Mouse (Mus musculus) kidney, embryonic 14.5 days (tissue): ENCODE results near the gene Prkch. TPM values are rescaled to one million over a fixed set of nuclear protein-coding genes. Genes with fewer than 3 reads are reported as not detected.
"Not testable (repeated sequence)": the region's sequence is repeated elsewhere in the genome, so short reads cannot be mapped to it uniquely, and the experiment has no call there.

Experiments
- ATAC-seq: fragments of 200-750 bp; cut with Nextera tagmentation; 2 replicates; pipeline ENCODE4 v1.8.0; 2017; ENCODE audit warnings: moderate number of reproducible peaks, mild to moderate bottlenecking, moderate TSS enrichment, moderate library complexity; ENCODE audit not compliant: low FRiP score, low TSS enrichment
- H3K27ac ChIP-seq: fragments of 300-500 bp; sonication (generic); 2 replicates; pipeline ENCODE4 v1.5.1; 2014; ENCODE audit warnings: low read depth, mild to moderate bottlenecking, low read length, moderate library complexity, mixed read lengths
- H3K27me3 ChIP-seq: fragments of 300-500 bp; sonication (generic); 2 replicates; pipeline ENCODE4 v1.6.1; 2014; ENCODE audit warnings: mild to moderate bottlenecking, low read length; ENCODE audit not compliant: control insufficient read depth, insufficient read depth
- H3K36me3 ChIP-seq: fragments of 300-500 bp; sonication (generic); 2 replicates; pipeline ENCODE4 v1.6.1; 2014; ENCODE audit warnings: low read length, mixed read lengths; ENCODE audit not compliant: control insufficient read depth, insufficient read depth
- H3K4me1 ChIP-seq: fragments of 300-500 bp; sonication (generic); 2 replicates; pipeline ENCODE4 v1.6.1; 2014; ENCODE audit warnings: low read length, mixed read lengths; ENCODE audit not compliant: control insufficient read depth, insufficient read depth
- H3K4me2 ChIP-seq: fragments of 300-500 bp; sonication (generic); replicated peaks from 2 replicates; pipeline ENCODE4 v1.6.1; 2014; ENCODE audit warnings: low read depth, mild to moderate bottlenecking, low read length
- H3K4me3 ChIP-seq: fragments of 300-500 bp; sonication (generic); 2 replicates; pipeline ENCODE4 v1.5.1; 2014; ENCODE audit warnings: mild to moderate bottlenecking, low read length
- H3K9ac ChIP-seq: fragments of 300-500 bp; sonication (generic); 2 replicates; pipeline ENCODE4 v1.6.1; 2014; ENCODE audit warnings: low read depth, mild to moderate bottlenecking, low read length, moderate library complexity
- H3K9me3 ChIP-seq: fragments of 300-500 bp; sonication (generic); 2 replicates; pipeline ENCODE4 v1.6.1; 2016; ENCODE audit warnings: low read length; ENCODE audit not compliant: control insufficient read depth
- WGBS: fragments of 180-500 bp; shearing (Covaris S2); extraction: QIAGEN DNeasy Blood & Tissue Kit; methylation state at CpG from one replicate; pipeline ENCODE4 v1.1.7; 2014; 5-methylcytosine and 5-hydroxymethylcytosine counted together
- polyA plus RNA-seq: library from polyadenylated mRNA; unstranded; fragments of >200 nt; fragmentation: Nextera tagmentation; extraction: Ambion mirVana; gene quantifications from 2 replicates; pipeline ENCODE4 v1.2.1, GENCODE M21; 2014

Prkch gene
- polyA plus RNA-seq, 1 experiment from 2014 or later: 13.2 TPM

GRCm38 (mm10) chr12:73546086-73546711 lies 38.4 kb upstream of the Prkch start, which contains the start of gene Tmem30b:
Tmem30b (minus strand) TSS chr12:73546392.
- peak within 1 kb of the TSS; percentile 47 for H3K9ac ChIP-seq
- peak within 1 kb of the TSS; percentile 17; the same call in 1 of the 2 replicates for H3K27ac ChIP-seq

GRCm38 (mm10) chr12:73547646-73548045 lies 37.0 kb upstream of the Prkch start:
- Histone ChIP-seq H3K27ac (no peak overlapping the region), H3K36me3 (no peaks in the 10 kb centered on the region), H3K4me2 (no peak overlapping the region), H3K9me3 (no peaks in the 10 kb centered on the region), H3K4me3 (no peak overlapping the region), H3K9ac (no peak overlapping the region), H3K27me3 (peaks cover 66% of the 10 kb centered on the region), H3K4me1 (no peaks in the 10 kb centered on the region)
- WGBS: 38% methylated on average over 10 of the region's 10 CpGs
- ATAC-seq: no peak

More at GRCm38 (mm10) chr12:73546086-73546711, 38.4 kb upstream of the Prkch start, which contains the start of gene Tmem30b:
- Histone ChIP-seq H3K4me2 (peak within 1 kb of the TSS; percentile 61), H3K9me3 (no peaks in the 10 kb centered on the region), H3K27me3 (peaks cover 69% of the 10 kb centered on the region), H3K4me3 (peak within 1 kb of the TSS; percentile 47), H3K4me1 (no peaks in the 10 kb centered on the region), H3K36me3 (no peaks in the 10 kb centered on the region)
- ATAC-seq: peak; percentile 74
- WGBS: 2% methylated on average over 39 of the region's 61 CpGs

DNA sequence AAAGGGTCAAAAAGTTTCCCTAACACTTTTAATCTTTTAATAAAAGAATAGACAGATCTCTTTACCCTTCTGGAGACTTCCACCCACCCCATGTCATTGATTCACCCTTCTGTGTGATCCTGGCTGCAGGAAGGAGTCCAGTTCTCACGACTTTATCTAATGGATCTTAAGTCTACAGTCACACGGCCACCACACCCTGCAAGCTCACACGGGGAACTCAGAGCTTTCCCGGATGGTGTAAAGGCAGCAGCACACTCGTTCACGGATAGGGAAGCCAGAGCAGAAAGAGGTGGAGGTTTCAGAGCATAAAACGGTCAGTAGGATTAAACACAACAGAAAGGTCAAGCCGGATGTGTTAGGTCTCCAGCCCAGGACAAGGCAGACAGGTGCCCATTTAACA lies 36.3 kb upstream of the Prkch start:
- no peak overlapping the region for H3K4me2 ChIP-seq
- H3K9me3 ChIP-seq: no peaks in the 10 kb centered on the region
- no peaks in the 10 kb centered on the region for H3K36me3 ChIP-seq
- H3K9ac ChIP-seq: no peak overlapping the region
- H3K27me3 ChIP-seq: peaks cover 60% of the 10 kb centered on the region
- no peak for ATAC-seq
- H3K4me1 ChIP-seq: no peaks in the 10 kb centered on the region
- 63% methylated on average over 8 of the region's 8 CpGs for WGBS
- H3K4me3 ChIP-seq: no peak overlapping the region
- H3K27ac ChIP-seq: no peak overlapping the region

DNA sequence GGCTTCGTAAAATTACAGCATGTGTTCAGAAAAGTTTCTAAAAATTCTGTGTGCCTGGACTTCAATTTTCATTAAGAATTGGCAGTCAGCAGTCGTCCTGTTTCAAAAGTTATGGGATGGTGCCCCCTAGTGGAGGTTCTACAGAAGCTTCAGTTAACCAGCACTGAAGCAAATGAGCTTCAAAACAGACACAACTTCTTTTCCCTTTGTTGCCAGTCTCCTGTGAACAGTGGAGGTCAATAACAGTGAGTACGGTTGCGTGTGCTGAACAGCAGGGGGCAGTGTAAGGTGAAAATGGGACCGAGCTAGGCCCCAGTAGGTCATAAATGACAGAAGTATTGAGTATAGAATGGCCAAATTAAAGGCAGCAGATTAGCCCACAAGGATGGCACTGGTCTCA lies 30.4 kb upstream of the Prkch start:
- ATAC-seq: peak; percentile 81
- Histone ChIP-seq H3K4me2 (no peak overlapping the region), H3K27ac (no peak overlapping the region), H3K4me3 (no peak overlapping the region), H3K36me3 (no peaks in the 10 kb centered on the region), H3K9ac (no peak overlapping the region), H3K9me3 (no peaks in the 10 kb centered on the region), H3K27me3 (peaks cover 7% of the 10 kb centered on the region), H3K4me1 (no peaks in the 10 kb centered on the region)
- 3% methylated on average over 5 of the region's 5 CpGs for WGBS

DNA sequence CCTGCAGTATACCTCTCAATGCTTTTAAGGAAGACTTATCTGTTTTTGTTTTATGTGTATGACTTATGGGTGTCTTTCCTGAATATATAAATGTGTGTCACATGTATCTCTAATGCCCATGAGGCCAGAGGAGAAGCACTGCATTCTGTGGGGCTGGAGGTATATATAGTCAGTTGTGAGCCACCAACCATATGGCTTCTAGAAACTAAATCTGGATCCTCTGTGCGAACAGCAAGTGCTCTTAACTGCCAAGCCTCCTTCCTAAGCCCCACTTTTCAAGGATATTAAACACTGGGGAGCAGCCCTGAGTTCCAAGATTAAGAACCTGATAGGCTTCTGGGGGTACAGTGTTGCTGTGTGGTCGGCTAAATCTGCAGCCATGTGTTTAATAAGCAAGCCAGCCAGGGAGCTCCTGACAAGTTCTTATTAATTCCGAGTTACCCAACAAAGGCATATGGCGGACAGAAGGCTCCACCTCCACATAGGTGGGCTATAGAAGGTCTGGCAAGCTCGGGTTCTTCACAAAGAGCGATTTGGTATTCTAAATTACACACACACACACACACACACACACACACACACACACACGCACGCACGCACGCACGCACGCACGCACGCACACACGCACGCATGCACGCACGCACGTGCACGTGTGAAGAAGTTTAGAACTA lies 25.9 kb upstream of the Prkch start:
- Histone ChIP-seq H3K4me2 (no peak overlapping the region), H3K4me3 (no peak overlapping the region), H3K9ac (no peak overlapping the region), H3K4me1 (no peaks in the 10 kb centered on the region), H3K27me3 (no peaks in the 10 kb centered on the region), H3K9me3 (no peaks in the 10 kb centered on the region), H3K36me3 (no peaks in the 10 kb centered on the region), H3K27ac (no peak overlapping the region)
- 82% methylated on average over 20 of the region's 20 CpGs for WGBS
- ATAC-seq: no peak

DNA sequence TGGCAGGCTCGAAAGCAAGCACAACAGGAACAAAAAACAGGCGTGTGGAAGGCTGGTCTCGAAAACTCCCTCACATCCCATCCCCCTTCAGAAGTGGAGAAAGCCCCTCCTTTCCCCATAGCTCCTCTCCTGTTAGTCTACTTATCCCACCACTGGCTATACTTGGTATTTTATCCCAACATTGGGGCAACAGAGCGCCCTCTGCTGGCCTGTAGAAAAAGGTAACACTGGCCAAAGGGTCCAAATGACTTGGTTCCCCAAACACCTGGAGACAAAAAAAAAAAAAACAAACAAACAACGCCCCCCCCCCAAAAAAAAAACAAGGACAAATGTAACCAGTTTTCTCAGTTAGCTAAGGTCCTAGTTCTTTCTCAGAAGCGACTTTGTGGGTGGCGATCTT lies 24.5 kb upstream of the Prkch start:
- no peak overlapping the region for H3K27ac ChIP-seq
- no peaks in the 10 kb centered on the region for H3K9me3 ChIP-seq
- no peaks in the 10 kb centered on the region for H3K36me3 ChIP-seq
- H3K4me1 ChIP-seq: no peaks in the 10 kb centered on the region
- no peaks in the 10 kb centered on the region for H3K27me3 ChIP-seq
- no peak overlapping the region for H3K4me3 ChIP-seq
- 53% methylated on average over 7 of the region's 7 CpGs for WGBS
- H3K4me2 ChIP-seq: no peak overlapping the region
- no peak overlapping the region for H3K9ac ChIP-seq
- ATAC-seq: no peak

- H3K9me3 ChIP-seq, H3K4me2 ChIP-seq, H3K36me3 ChIP-seq, H3K27ac ChIP-seq, H3K4me1 ChIP-seq, H3K9ac ChIP-seq, H3K4me3 ChIP-seq, ATAC-seq, H3K27me3 ChIP-seq: not testable (repeated sequence)
- WGBS: 74% methylated on average over 6 of the region's 6 CpGs
Observed at GRCm38 (mm10) chr12:73563122-73563521, 21.5 kb upstream of the Prkch start.

DNA sequence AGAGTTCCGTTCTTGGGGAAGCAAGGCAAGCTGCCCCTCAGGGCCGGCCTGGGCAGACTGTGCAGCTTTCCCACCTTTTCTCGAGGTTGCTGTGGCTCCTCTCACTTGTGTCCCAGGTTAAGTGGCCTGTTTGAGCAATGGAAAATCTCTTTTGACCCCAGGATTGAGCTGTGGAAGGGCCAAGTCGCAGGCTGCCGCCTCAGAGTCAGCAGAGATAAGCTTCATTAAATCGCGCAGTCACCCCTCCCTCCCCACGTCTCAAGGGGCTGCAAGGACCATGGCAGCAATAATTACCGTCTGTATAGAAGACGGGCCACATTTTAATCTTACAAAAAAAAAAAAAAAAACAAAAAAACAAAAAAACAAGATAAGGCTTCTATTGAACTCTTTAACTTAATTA lies 20.4 kb upstream of the Prkch start:
- no peaks in the 10 kb centered on the region for H3K36me3 ChIP-seq
- no peak overlapping the region for H3K4me3 ChIP-seq
- H3K9me3 ChIP-seq: no peaks in the 10 kb centered on the region
- 23% methylated on average over 10 of the region's 10 CpGs for WGBS
- H3K4me2 ChIP-seq: no peak overlapping the region
- no peak overlapping the region for H3K9ac ChIP-seq
- no peaks in the 10 kb centered on the region for H3K4me1 ChIP-seq
- H3K27ac ChIP-seq: no peak overlapping the region
- H3K27me3 ChIP-seq: 0 out of 2 replicates have a peak, but pooled peaks cover 5% of the 10 kb centered on the region
- no peak for ATAC-seq
